Mouse (Mus musculus) limb, embryonic 12.5 days (tissue): ENCODE data around the gene Dnttip1. TPM values are rescaled to one million over a fixed set of nuclear protein-coding genes. Genes with fewer than 3 reads are reported as not detected.
"Not testable (repeated sequence)": the region's sequence is repeated elsewhere in the genome, so short reads cannot be mapped to it uniquely, and the experiment has no call there.

Source experiments
- ATAC-seq: fragments of 200-750 bp; cut with Nextera tagmentation; 2 replicates; pipeline ENCODE4 v1.8.0; 2017; ENCODE audit warnings: low read depth, moderate TSS enrichment; ENCODE audit not compliant: insufficient number of reproducible peaks, insufficient read depth, low FRiP score, low TSS enrichment
- H3K27ac ChIP-seq: fragments of 300-500 bp; sonication (generic); 2 replicates; pipeline ENCODE4 v1.5.1; 2016; ENCODE audit warnings: mild to moderate bottlenecking, moderate library complexity
- H3K27me3 ChIP-seq: fragments of 300-500 bp; sonication (generic); 2 replicates; pipeline ENCODE4 v1.6.1; 2016; ENCODE audit warnings: mild to moderate bottlenecking, moderate library complexity
- H3K36me3 ChIP-seq: fragments of 300-500 bp; sonication (generic); 2 replicates; pipeline ENCODE4 v1.6.1; 2016; ENCODE audit warnings: mild to moderate bottlenecking, moderate library complexity
- H3K4me1 ChIP-seq: fragments of 300-500 bp; sonication (generic); replicated peaks from 2 replicates; pipeline ENCODE4 v1.6.1; 2016
- H3K4me2 ChIP-seq: fragments of 300-500 bp; sonication (generic); 2 replicates; pipeline ENCODE4 v1.6.1; 2016; ENCODE audit warnings: mild to moderate bottlenecking, moderate library complexity
- H3K4me3 ChIP-seq: fragments of 300-500 bp; sonication (generic); replicated peaks from 2 replicates; pipeline ENCODE4 v1.5.1; 2016; ENCODE audit warnings: mild to moderate bottlenecking
- H3K9ac ChIP-seq: fragments of 300-500 bp; sonication (generic); replicated peaks from 2 replicates; pipeline ENCODE4 v1.6.1; 2016; ENCODE audit warnings: mild to moderate bottlenecking, moderate library complexity
- H3K9me3 ChIP-seq: fragments of 300-500 bp; sonication (generic); 2 replicates; pipeline ENCODE4 v1.6.1; 2016; ENCODE audit warnings: mild to moderate bottlenecking, moderate library complexity
- WGBS: fragments of 180-500 bp; shearing (Covaris S2); methylation state at CpG from one replicate; pipeline ENCODE4 v1.1.7; 2016; 5-methylcytosine and 5-hydroxymethylcytosine counted together
- polyA plus RNA-seq: library from polyadenylated mRNA; unstranded; fragments of >200 nt; fragmentation: Nextera tagmentation; extraction: Ambion mirVana; gene quantifications from 2 replicates; pipeline ENCODE4 v1.2.1, GENCODE M21; 2016

The Dnttip1 gene
- polyA plus RNA-seq, 1 experiment from 2014 or later, result 105 TPM

DNA sequence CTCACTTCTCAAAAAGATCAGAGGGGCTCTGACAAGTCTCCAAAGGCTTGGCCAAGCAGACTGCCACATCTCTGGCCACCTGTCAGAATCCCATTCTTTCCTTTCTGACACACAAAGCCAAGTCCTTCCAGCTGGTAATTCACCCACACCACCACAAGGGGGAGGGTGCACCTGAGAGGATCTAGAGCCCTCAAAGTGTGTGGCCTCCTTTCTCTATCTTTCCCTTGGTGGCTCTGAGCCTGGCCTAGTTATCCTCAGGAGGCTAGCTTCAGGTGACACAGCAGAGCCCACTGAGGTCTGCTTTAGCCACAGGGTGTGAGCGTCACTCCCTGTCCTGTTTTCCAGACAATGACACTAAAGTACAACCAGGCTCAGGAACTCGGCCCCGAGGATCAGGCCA, 47.5 kb downstream of the Dnttip1 start:
- no peak overlapping the region for H3K4me3 ChIP-seq
- H3K4me1 ChIP-seq, result no peaks in the 10 kb centered on the region
- peaks cover 84% of the 10 kb centered on the region for H3K36me3 ChIP-seq
- WGBS, result 91% methylated on average over 3 of the region's 3 CpGs
- H3K4me2 ChIP-seq, result no peak overlapping the region
- H3K27ac ChIP-seq, result no peak overlapping the region
- no peak overlapping the region for H3K9ac ChIP-seq
- H3K27me3 ChIP-seq, result no peaks in the 10 kb centered on the region
- ATAC-seq, result no peak
- no peaks in the 10 kb centered on the region for H3K9me3 ChIP-seq

DNA sequence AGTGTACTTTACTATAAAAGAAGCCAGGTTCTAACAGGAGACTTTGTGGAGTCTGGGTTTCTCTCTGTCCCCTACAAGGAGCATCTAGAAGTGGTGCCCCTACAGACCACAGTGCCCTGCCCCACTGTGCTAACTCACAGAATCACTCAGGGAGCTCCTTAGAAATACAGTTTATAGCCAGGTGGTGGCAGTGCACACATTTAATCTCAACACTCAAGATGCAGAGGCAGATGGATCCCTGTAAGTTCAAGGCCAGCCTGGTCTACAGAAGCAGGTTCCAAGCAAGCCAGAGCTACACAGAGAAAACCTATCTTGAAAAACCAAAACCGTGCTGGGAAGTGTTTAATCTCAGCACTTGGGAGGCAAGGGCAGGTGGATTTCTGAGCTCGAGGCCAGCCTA, 48.0 kb downstream of the Dnttip1 start:
- Histone ChIP-seq H3K27ac (no peak overlapping the region), H3K36me3 (peaks cover 84% of the 10 kb centered on the region), H3K27me3 (no peaks in the 10 kb centered on the region), H3K4me2 (no peak overlapping the region), H3K4me3 (no peak overlapping the region), H3K9me3 (no peaks in the 10 kb centered on the region), H3K9ac (no peak overlapping the region), H3K4me1 (no peaks in the 10 kb centered on the region)
- no peak for ATAC-seq
- WGBS, result 93% methylated on average over 2 of the region's 2 CpGs

GRCm38 (mm10) chr2:164794293-164794692, 48.5 kb downstream of the Dnttip1 start:
- H3K4me3 ChIP-seq, result no peak overlapping the region
- H3K9ac ChIP-seq, result no peak overlapping the region
- no peak overlapping the region for H3K27ac ChIP-seq
- H3K27me3 ChIP-seq, result no peaks in the 10 kb centered on the region
- H3K4me1 ChIP-seq, result no peaks in the 10 kb centered on the region
- ATAC-seq, result peak; percentile 64; the same call in 1 of the 2 replicates
- 39% methylated on average over 5 of the region's 5 CpGs for WGBS
- no peaks in the 10 kb centered on the region for H3K9me3 ChIP-seq
- peaks cover 85% of the 10 kb centered on the region for H3K36me3 ChIP-seq
- no peak overlapping the region for H3K4me2 ChIP-seq

GRCm38 (mm10) chr2:164795868-164796267, 50.1 kb downstream of the Dnttip1 start:
- Histone ChIP-seq H3K9me3 (no peaks in the 10 kb centered on the region), H3K27me3 (no peaks in the 10 kb centered on the region), H3K27ac (no peak overlapping the region), H3K4me2 (no peak overlapping the region), H3K4me3 (no peak overlapping the region), H3K4me1 (no peaks in the 10 kb centered on the region), H3K9ac (no peak overlapping the region), H3K36me3 (peaks cover 84% of the 10 kb centered on the region)
- 80% methylated on average over 4 of the region's 4 CpGs for WGBS
- no peak for ATAC-seq

DNA sequence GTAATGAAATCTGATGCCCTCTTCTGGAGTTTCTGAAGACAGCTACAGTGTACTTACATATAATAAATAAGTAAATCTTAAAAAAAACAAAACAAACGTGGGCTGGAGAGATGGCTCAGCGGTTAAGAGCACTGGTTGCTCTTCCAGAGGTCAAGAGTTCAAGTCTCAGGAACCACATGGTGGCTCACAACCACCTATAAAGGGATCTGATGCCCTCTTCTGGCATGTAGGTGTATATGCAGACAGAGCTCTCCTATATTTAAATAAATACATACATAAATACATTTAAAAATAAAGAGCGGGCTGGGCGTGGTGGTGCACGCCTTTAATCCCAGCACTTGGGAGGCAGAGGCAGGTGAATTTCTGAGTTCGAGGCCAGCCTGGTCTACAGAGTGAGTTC, 52.8 kb downstream of the Dnttip1 start:
- not testable (repeated sequence) for ATAC-seq, H3K9ac ChIP-seq, H3K4me1 ChIP-seq, H3K4me3 ChIP-seq, H3K27ac ChIP-seq, H3K27me3 ChIP-seq, H3K4me2 ChIP-seq, H3K9me3 ChIP-seq
- peaks cover 76% of the 10 kb centered on the region for H3K36me3 ChIP-seq
- 70% methylated on average over 6 of the region's 6 CpGs for WGBS

DNA sequence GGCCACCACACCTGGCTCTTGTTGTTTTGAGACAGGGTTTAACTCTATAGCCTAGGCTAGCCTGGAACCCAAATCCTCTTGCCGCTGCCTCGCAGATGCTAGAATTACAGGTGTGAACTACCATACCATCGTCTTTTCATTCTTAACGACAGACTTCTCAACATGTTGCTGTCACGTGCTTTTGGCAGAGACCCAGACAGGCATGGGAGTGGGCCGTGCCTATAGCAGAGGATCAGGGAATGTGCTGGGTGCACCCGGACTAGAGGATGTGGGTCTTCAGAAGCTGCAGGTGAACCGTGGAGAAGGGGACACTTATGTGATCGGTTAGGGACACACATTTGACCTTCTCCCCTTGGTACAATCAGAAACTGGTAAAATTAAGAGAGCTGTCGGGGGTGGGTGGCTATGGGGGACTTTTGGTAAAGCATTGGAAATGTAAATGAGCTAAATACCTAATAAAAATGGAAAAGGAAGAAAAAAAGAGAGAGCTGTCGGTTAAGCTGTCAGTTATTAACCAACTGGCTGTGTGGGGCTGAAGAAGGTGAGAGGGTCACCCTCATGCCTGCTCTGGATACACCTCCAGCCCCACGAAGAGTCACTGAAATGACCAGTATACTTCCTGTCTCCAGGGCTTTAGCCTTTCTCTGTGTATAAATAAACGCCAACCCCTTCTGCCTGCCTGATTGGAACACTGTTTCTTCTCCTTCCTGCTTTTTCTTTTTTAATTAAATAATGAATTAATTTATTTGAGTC, 54.6 kb downstream of the Dnttip1 start:
- H3K9ac ChIP-seq, result no peak overlapping the region
- ATAC-seq, result no peak
- WGBS, result 89% methylated on average over 13 of the region's 13 CpGs
- H3K27me3 ChIP-seq, result no peaks in the 10 kb centered on the region
- H3K4me2 ChIP-seq, result no peak overlapping the region
- H3K4me1 ChIP-seq, result peaks cover 13% of the 10 kb centered on the region
- H3K27ac ChIP-seq, result no peak overlapping the region
- H3K4me3 ChIP-seq, result no peak overlapping the region
- no peaks in the 10 kb centered on the region for H3K9me3 ChIP-seq
- peaks cover 62% of the 10 kb centered on the region for H3K36me3 ChIP-seq

DNA sequence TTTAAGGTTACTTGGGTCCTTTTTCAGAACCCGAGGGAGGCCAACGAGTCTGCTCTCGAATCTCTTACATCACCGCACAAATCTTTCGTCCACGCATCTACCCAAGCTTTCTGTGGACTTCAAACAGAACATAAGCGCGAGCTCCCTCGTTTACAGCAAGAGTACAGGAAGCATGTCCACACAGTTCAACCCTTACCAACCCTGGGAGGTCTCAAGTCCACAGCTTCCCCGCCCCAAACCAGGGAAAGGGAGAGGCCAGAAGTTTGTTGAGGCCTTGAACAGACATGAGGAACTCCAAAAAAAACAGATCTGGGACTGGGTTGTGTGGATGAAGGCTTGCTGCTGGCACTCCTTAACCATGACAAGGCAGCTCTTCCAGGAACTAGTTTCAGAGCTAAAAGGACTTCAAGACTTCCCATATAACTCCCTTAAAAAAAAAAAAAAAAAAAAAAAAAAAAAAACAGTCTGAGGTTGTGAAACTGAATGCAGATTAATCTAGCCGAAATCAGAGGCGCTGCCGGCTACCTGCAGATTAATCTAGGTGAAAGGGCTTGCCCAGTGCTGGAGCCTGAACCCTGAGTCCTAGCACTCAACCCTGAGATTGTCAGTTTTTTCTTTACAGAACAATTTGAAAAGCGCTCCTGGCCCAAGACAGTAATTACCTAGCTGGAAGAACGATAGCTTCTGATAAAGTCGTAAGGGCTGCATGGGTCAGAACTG, 57.6 kb downstream of the Dnttip1 start:
- no peak for ATAC-seq
- H3K9me3 ChIP-seq, result no peaks in the 10 kb centered on the region
- peaks cover 20% of the 10 kb centered on the region for H3K4me1 ChIP-seq
- peak overlapping the region; percentile 79 for H3K4me3 ChIP-seq
- H3K9ac ChIP-seq, result peak overlapping the region; percentile 81
- peak overlapping the region; percentile 84 for H3K4me2 ChIP-seq
- peaks cover 39% of the 10 kb centered on the region for H3K36me3 ChIP-seq
- WGBS, result 90% methylated on average over 16 of the region's 16 CpGs
- no peaks in the 10 kb centered on the region for H3K27me3 ChIP-seq
- H3K27ac ChIP-seq, result no peak overlapping the region

DNA sequence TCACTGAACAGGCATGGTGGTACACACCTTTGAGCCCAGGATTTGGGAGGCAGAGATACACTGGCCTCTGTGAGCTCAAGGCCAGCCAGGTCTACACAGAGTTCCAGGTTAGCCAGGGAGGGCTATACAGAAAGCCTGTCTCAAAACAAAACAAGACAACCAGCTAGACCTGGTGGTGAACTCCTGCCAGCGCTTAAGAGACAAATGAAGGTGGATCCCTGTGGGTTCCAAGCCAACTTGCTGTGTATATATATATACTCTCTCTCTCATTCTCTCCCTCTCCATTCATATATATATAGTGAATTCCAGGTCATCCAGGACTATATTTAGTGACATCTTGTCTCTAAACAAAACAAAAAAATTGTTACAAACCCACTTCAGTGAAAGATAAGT, 58.1 kb downstream of the Dnttip1 start:
- Histone ChIP-seq H3K27me3 (no peaks in the 10 kb centered on the region), H3K36me3 (peaks cover 38% of the 10 kb centered on the region), H3K4me1 (peaks cover 20% of the 10 kb centered on the region), H3K4me3 (peak overlapping the region; percentile 79), H3K4me2 (peak overlapping the region; percentile 84), H3K9me3 (no peaks in the 10 kb centered on the region), H3K9ac (peak overlapping the region; percentile 81), H3K27ac (no peak overlapping the region)
- no peak for ATAC-seq
- 60% methylated on average over 1 of the region's 1 CpGs for WGBS

- Histone ChIP-seq H3K4me1 (peaks cover 20% of the 10 kb centered on the region), H3K27ac (peak within 1 kb of the TSS; percentile 73), H3K9me3 (no peaks in the 10 kb centered on the region), H3K9ac (peak within 1 kb of the TSS; percentile 81), H3K36me3 (peaks cover 35% of the 10 kb centered on the region), H3K27me3 (no peaks in the 10 kb centered on the region), H3K4me3 (peak within 1 kb of the TSS; percentile 79), H3K4me2 (peak within 1 kb of the TSS; percentile 90)
- ATAC-seq, result peak; percentile 94
- WGBS, result under 1% methylated on average over 47 of the region's 47 CpGs
Measured at GRCm38 (mm10) chr2:164804533-164805331, 58.9 kb downstream of the Dnttip1 start, which contains the start of the genes Acot8 and Zswim3. TSS of gene Acot8 (minus strand) at chr2:164804882. TSS of gene Zswim3 (plus strand) at chr2:164805098.

- H3K9ac ChIP-seq, result peak overlapping the region; percentile 74
- peak overlapping the region; percentile 79 for H3K4me3 ChIP-seq
- peak; percentile 44; the same call in 1 of the 2 replicates for ATAC-seq
- peaks cover 20% of the 10 kb centered on the region for H3K4me1 ChIP-seq
- peak overlapping the region; percentile 90 for H3K4me2 ChIP-seq
- peaks cover 33% of the 10 kb centered on the region for H3K36me3 ChIP-seq
- H3K27me3 ChIP-seq, result no peaks in the 10 kb centered on the region
- no peaks in the 10 kb centered on the region for H3K9me3 ChIP-seq
- under 1% methylated on average over 21 of the region's 21 CpGs for WGBS
- H3K27ac ChIP-seq, result peak overlapping the region; percentile 73
Measured at GRCm38 (mm10) chr2:164805332-164805718, 59.5 kb downstream of the Dnttip1 start.

GRCm38 (mm10) chr2:164806614-164807013, 60.8 kb downstream of the Dnttip1 start:
- H3K27ac ChIP-seq, result no peak overlapping the region
- H3K36me3 ChIP-seq, result peaks cover 23% of the 10 kb centered on the region
- no peak overlapping the region for H3K4me3 ChIP-seq
- no peaks in the 10 kb centered on the region for H3K9me3 ChIP-seq
- H3K4me2 ChIP-seq, result no peak overlapping the region
- 82% methylated on average over 7 of the region's 7 CpGs for WGBS
- H3K4me1 ChIP-seq, result peaks cover 20% of the 10 kb centered on the region
- H3K27me3 ChIP-seq, result no peaks in the 10 kb centered on the region
- ATAC-seq, result no peak
- H3K9ac ChIP-seq, result no peak overlapping the region
